24 mouse cellular contexts compared by ENCODE assay signal in the genomic region with DNA sequence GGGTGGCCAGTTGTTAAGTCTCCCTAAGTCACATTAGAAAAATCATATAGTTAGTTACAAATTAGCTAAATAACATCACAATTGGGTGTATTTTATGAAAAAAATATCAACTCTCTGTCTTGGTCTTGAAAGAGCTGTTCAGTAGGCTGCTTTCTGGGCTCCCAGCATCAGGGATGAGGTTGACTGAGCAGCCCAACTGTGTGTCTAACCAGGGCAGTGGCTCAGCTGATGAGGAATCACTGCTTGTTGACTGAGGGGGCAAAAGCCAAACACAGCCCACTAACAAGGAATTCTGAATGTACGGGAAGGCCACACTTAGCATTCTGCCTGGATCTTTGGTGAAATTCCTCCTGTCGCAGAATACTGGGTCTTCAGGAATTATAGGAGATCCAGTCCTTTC.
"Had no signal": no experiment of that assay in that cellular context is flagged by ENCODE, and none has a peak within 500 bp of the region (broad histone marks: within the 10 kb centered on the region; RNA-seq: fewer than 3 reads in every experiment).

No protein-coding gene starts in this region.

- H3K27ac ChIP-seq: heart, adult 2 months; heart, embryonic 13.5 days; heart, embryonic 15.5 days; hindbrain, embryonic 13.5 days; hindbrain, embryonic 15.5 days; hindbrain, postnatal 0 days; layer of hippocampus, adult 2 months; left cerebral cortex, adult 2 months; limb, embryonic 10.5 days; limb, embryonic 12.5 days; liver, embryonic 13.5 days had no signal

- H3K4me2 ChIP-seq: heart, embryonic 11.5 days; heart, embryonic 13.5 days; heart, embryonic 15.5 days; hindbrain, embryonic 13.5 days; hindbrain, embryonic 15.5 days; limb, embryonic 12.5 days; liver, embryonic 11.5 days; liver, embryonic 13.5 days had no signal

- DNase-seq: gastrocnemius, postnatal 14 days; gastrocnemius, postnatal 36 days; heart, adult 2 months; heart, postnatal 14 days; heart, postnatal 36 days; kidney, adult 11 months; kidney, adult 2 months; kidney, adult 9 months; kidney, postnatal 10 days; kidney, postnatal 25 days; liver; liver, embryonic 13.5 days had no signal

- H3K4me1 ChIP-seq: heart, embryonic 15.5 days; limb, embryonic 10.5 days; limb, embryonic 12.5 days had no signal

- H3K27me3 ChIP-seq: heart, embryonic 13.5 days; heart, embryonic 15.5 days; hindbrain, embryonic 13.5 days; hindbrain, embryonic 15.5 days; liver, embryonic 13.5 days had no signal

- ATAC-seq: hindbrain, postnatal 0 days; intestine, embryonic 16.5 days had no signal

- H3K9me3 ChIP-seq: heart, embryonic 13.5 days; heart, embryonic 15.5 days; hindbrain, embryonic 13.5 days; hindbrain, embryonic 15.5 days; limb, embryonic 10.5 days; limb, embryonic 12.5 days; liver, embryonic 13.5 days had no signal

- H3K4me3 ChIP-seq: heart, adult 2 months; heart, embryonic 13.5 days; heart, embryonic 15.5 days; hindbrain, embryonic 13.5 days; hindbrain, embryonic 15.5 days; layer of hippocampus, adult 2 months; left cerebral cortex, adult 2 months; limb, embryonic 10.5 days; limb, embryonic 12.5 days; liver, embryonic 13.5 days had no signal

- H3K36me3 ChIP-seq: heart, embryonic 13.5 days; heart, embryonic 15.5 days; hindbrain, embryonic 13.5 days; hindbrain, embryonic 15.5 days; limb, embryonic 10.5 days; limb, embryonic 12.5 days; liver, embryonic 13.5 days had no signal

- H3K9ac ChIP-seq: heart, embryonic 13.5 days; heart, embryonic 15.5 days; hindbrain, embryonic 13.5 days; hindbrain, embryonic 15.5 days; limb, embryonic 12.5 days; liver, embryonic 13.5 days had no signal
